Mouse (Mus musculus) ovary, postnatal 36 days (tissue): ENCODE measurements at regions not wholly inside any gene's neighbourhood (a gene's known extent, or its start where the extent isn't known, plus 50 kb on each side); places are given as distances from the start of the nearest gene placed in this dataset.
"Not testable (repeated sequence)": the region's sequence is repeated elsewhere in the genome, so short reads cannot be mapped to it uniquely, and the experiment has no call there.

Source experiments
- DNase-seq: peaks from one replicate; pipeline ENCODE4 v3.0.0; 2022; ENCODE audit warnings: low spot score, mixed read lengths

GRCm38 (mm10) chr16:50774699-50775098 lies 183.7 kb upstream of the Ccdc54 start:
- DNase-seq: not testable (repeated sequence)

DNA sequence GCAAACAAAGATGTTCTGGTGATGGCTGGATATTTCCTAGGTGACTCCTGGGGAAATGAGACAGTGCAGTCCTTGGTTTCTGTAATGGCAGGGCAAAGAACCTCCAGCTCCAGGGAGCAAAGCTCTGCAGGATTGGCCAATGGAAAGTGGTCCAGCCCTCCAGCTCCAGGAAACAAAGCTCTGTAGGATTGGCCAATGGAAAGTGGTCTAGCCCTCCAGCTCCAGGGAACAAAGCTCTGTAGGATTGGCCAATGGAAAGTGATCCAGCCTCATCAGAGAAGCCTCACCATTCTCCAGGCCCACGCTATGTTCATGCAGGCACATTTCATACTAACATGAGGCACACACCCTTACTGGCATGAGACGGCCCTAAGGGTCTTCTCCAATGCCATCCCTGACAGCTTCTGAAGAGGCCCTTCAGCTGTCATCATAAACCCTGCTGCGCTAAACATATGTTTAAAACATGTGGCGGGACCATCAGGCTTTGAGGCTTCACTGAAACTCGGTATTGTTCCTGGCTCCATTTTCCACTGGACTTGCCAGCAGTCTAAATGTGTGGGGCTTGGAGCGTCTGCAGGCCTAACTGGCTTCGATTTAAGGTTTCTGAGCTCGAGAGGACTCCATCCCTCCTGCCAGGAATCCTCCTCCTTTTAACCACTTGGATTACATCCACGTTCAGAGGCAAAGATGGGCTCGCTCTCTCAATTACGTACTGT lies 175.3 kb upstream of the Ccdc54 start:
- DNase-seq: no peak

- DNase-seq: no peak
Measured at GRCm38 (mm10) chr16:50762096-50762495, 171.1 kb upstream of the Ccdc54 start.

DNA sequence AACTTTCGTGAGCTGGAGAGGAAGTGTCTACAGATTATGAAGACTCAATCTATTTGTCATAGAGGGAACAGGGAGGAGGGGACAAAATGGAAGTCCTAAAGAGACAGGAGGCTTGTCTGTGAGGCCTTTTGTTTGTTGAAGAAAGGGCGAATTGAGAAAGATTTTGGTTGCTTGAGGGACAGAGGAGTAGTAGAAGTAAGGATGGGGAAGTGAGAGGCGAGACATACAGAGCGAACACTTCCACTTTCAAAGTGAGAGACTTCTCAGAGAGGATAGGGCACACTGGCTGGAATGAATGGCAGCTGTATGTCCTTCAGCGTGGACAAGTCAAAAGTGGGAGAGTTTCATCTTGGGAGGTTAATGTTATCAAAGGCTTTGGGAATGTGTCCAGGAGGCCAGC lies 169.0 kb upstream of the Ccdc54 start:
- DNase-seq: no peak

GRCm38 (mm10) chr16:50756696-50757095 lies 165.7 kb upstream of the Ccdc54 start:
- no peak for DNase-seq

DNA sequence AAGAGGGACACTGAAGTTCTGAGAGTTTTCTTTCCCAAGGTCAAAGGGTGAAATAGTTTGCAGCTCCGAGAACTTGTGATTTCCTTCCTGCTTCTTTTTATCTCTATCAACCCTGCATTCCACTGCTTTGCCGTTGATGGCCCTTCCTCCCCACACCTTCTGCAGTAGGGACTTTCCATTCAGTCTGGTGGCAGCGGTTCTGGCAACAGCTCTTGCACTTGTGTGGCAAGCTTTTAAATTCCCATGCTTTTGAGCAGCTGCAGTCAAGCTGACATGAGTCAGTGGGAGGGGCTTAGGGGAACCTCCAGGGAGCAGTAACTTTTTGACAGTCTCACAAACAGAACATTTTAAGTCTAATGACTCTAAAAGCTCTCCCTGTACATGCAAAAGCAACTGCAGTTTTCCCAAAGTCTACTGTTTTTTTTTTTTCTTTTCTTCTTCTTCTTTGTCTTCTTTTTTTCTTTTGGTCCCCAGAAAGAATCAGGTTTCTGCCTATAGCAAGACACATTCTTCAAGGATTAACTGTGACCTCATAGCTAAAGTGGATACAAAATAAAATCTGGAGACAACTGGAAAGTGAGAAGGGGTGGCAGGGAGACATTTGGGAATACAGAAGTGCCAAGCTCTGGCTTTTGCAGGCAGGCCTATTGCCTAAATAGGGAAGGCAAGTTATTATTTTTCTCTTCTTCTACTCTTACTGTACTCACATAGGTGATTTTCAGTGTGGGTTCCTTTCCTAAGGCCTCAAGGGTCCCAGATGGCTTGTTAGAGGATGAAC lies 162.8 kb upstream of the Ccdc54 start:
- peak; percentile 11 for DNase-seq

- no peak for DNase-seq
Measured at GRCm38 (mm10) chr16:50753046-50753445, 162.1 kb upstream of the Ccdc54 start.

GRCm38 (mm10) chr16:50752277-50752600 lies 161.3 kb upstream of the Ccdc54 start:
- DNase-seq: no peak

- DNase-seq: no peak
Measured at GRCm38 (mm10) chr16:50751495-50752276, 160.7 kb upstream of the Ccdc54 start.

- no peak for DNase-seq
Measured at GRCm38 (mm10) chr16:50747698-50748097, 156.7 kb upstream of the Ccdc54 start.

- no peak for DNase-seq
Measured at GRCm38 (mm10) chr16:50745723-50746122, 154.8 kb upstream of the Ccdc54 start.

DNA sequence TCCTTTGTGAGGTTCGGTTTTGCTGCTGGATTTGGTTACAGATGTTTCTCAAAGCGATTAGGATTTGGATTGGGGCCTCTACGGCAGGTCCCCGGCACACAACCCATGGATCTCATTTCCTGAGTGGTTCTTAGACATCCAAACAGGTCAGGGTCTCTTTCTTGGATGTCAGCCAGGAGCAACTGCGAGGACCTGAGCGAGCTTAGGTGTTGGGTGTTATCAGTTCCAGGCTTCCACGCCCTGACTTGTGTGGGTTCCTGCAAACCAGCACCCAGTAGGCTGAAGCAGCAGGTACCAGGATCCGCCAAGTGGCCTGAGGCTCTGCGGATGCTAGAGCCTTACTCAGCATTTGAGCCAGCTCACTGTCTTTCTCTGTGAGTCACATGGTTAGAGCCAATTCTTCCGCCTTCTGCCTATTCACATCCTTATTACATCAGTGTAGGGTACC lies 146.5 kb upstream of the Ccdc54 start:
- peak; percentile 12 for DNase-seq

- peak; percentile 87 for DNase-seq
Measured at GRCm38 (mm10) chr16:50736151-50737047, 145.4 kb upstream of the Ccdc54 start.

- no peak for DNase-seq
Measured at GRCm38 (mm10) chr16:50733359-50733758, 142.4 kb upstream of the Ccdc54 start.

DNA sequence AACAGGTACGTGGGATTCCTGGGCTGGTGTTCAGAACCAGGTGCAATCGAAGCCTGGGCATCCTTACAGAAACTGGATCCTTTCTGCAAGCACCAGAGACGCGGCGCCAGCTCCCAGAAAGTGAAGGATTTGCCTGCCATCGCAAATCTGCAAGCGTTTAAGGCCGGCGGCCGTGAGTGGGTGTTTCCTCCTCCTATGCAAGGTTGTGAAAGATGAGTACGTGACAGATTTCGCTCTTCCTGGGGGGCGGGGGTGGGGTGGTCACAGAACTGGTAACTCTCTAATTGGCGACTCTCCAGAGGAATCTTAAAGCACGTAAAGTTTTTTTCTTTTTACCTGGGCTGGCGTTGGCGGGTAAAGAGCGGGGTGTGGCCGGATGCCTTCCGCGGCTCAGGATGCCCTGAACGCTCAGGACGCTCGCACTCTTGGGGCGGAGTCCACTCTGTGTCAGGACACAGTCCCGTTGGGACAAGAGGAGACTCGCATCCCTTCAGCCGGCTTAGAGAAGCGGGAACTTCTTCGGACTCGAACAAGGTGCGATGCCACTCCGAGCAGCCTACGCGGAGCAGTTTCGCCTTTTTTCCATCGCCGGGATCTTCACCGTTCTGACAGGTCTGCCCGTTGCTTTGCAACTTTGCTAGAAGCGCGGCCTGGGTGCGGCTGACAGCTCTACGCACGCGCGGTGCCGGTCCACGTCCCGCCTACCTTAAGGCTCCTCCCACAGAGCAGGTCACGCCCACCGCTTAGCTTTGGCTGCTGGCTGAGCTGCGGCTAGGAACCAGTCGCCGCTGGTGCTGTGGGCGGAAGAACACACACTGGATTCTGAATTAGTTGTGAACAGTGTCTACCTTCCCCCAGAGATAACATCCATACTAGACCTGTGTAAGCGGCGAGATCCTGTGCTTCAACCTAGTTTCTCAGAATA lies 141.4 kb upstream of the Ccdc54 start:
- DNase-seq: peak; percentile 89

DNA sequence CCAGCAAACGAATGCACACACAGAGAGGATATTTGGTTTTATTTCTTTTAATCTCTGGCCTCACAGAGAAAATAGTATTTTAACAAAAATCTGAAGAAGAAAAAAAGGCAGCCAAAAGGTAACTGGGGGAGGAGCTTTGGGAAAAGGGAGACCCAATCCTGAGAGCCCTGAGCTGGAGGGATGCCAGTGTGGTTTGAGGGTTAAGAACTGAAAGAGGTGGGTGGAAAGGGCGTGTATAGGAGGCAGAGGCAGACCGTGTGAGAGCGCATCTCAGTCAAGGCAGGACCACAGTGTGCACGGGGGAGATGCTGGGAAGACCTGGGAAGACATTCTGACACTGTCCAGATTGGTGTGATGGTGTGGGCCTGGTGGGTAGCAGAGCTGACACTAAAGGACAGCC lies 138.4 kb upstream of the Ccdc54 start:
- DNase-seq: no peak

DNA sequence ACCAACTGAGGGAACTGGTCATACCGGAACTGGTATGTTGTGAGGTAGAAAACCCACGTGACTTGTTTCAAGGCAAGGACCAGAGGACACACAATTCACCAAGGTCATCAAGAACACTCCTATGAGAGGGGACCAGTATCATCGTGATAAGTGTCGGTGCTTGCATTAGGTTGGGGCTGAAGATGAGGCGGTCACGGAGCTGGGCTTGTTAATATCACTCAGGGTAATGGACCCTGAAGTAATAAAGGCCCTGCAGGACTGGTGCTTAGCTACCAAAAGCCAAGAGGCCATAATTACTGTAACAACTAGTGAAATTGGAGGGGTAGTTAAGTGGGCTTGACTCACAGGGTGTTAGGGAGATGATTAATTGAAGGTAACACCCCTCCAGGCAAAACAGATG lies 132.2 kb upstream of the Ccdc54 start:
- DNase-seq: no peak

DNA sequence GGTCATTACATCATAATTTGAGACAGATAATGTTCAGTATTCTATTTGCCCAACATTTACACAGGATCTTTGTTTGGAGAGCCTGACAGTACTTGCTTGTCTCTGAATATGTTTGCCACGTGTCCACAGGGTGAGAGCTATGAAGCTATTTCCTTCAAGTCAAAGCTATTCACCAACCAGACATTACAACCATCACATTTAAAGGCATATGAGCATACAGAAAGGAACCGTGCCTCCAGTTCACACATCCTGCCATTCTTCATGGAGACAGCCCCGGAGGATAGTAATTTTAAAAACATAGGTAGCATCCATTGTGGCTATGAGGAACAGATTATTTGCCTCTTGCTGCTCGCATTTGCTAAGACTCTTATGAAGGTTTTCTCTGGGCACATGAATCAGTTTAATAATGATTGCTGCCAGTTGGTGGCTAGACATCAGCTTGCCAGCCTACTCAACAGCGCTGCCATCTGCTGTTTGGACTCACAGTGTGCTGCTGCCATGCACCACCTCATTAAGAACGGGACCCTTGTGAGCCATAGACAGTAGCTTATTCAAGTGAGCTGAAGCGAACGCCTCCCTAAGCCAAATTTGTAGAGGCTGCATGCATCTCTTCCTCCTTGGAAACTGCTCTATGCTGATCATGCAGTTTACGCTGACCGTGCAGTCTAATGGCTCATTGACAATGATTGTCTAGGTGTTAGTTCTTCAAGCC lies 126.5 kb upstream of the Ccdc54 start:
- no peak for DNase-seq

DNA sequence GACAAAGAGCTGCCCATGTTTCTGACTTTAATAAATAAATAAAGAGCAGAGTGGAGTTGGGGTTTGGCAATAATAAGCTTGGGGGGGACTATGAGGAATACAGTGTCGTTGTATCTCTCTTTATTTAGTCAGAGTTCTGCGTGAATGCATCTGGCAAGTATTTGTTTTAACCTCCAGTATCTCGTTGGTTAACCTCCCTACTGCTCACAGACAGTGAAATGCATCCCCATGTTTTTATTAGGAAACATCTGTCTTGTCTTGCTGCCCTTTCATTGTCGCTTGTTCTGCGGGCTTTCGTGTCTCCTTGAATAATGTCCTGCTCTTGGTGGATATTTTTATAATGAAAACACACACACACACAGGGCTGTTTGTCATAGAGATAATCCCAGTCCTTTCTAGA lies 118.8 kb upstream of the Ccdc54 start:
- DNase-seq: no peak

DNA sequence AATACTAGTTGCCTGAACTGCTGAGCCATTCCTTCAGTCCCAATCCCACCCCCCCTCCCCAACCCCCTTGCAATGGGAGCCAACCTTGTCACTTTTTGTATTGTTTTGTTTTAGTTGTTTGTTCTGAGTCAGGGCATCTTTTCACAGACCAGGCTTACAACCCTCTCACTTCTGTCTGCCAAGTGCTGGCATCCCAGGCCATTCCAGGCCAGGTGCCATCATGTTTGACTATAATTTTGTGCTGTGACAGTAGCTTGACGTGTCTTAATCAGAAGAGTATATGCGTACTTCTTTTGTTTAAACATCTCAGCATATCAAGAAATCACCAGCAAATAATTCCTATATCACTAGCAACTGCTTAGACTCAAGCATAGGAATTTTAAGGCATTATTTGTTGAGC lies 117.0 kb upstream of the Ccdc54 start:
- no peak for DNase-seq
